16 mouse cellular contexts compared by ENCODE assay signal in genomic region chr12:109891206-109891605, GRCm38 (mm10).
"Had no signal": no experiment of that assay in that cellular context is flagged by ENCODE, and none has a peak within 500 bp of the region (broad histone marks: within the 10 kb centered on the region; RNA-seq: fewer than 3 reads in every experiment).

No protein-coding gene starts in this region.

- DNase-seq: retina, postnatal 1 day; right cerebral cortex, adult 18-20 months; right cerebral cortex, postnatal 25 days; right cerebral cortex, postnatal 4 days; spleen, adult 18-20 months; thymus, adult 18-20 months; thymus, adult 2 months; thymus, postnatal 14 days; thymus, postnatal 25 days; thymus, postnatal 36 days; thymus, postnatal 4 days had no signal

- H3K9me3 ChIP-seq: neural tube, embryonic 12.5 days; neural tube, embryonic 13.5 days; neural tube, embryonic 15.5 days; stomach, embryonic 15.5 days had no signal

- H3K4me2 ChIP-seq: neural tube, embryonic 12.5 days; neural tube, embryonic 13.5 days; neural tube, embryonic 15.5 days; stomach, embryonic 15.5 days had no signal

- H3K36me3 ChIP-seq: neural tube, embryonic 12.5 days; neural tube, embryonic 13.5 days; neural tube, embryonic 15.5 days; stomach, embryonic 15.5 days had no signal

- H3K27me3 ChIP-seq: neural tube, embryonic 12.5 days; neural tube, embryonic 13.5 days; neural tube, embryonic 15.5 days; stomach, embryonic 15.5 days had no signal

- H3K4me1 ChIP-seq: neural tube, embryonic 12.5 days; neural tube, embryonic 13.5 days; neural tube, embryonic 15.5 days; stomach, embryonic 15.5 days had no signal

- H3K27ac ChIP-seq: neural tube, embryonic 12.5 days; neural tube, embryonic 13.5 days; neural tube, embryonic 15.5 days; stomach, embryonic 15.5 days; stomach, postnatal 0 days had no signal

- H3K4me3 ChIP-seq: neural tube, embryonic 12.5 days; neural tube, embryonic 13.5 days; neural tube, embryonic 15.5 days; stomach, embryonic 15.5 days had no signal

- H3K9ac ChIP-seq: neural tube, embryonic 12.5 days; neural tube, embryonic 13.5 days; neural tube, embryonic 15.5 days; stomach, embryonic 15.5 days had no signal
